Mouse (Mus musculus) kidney, postnatal 36 days (tissue): ENCODE data around the gene 1810009A15Rik.
"Not testable (repeated sequence)": the region's sequence is repeated elsewhere in the genome, so short reads cannot be mapped to it uniquely, and the experiment has no call there.

Source experiments
- DNase-seq, 2 experiments: peaks; one replicate each; pipeline ENCODE4 v3.0.0; 2021 to 2022; ENCODE audit warnings: mixed read lengths in 2 of 2

Gene 1810009A15Rik

DNA sequence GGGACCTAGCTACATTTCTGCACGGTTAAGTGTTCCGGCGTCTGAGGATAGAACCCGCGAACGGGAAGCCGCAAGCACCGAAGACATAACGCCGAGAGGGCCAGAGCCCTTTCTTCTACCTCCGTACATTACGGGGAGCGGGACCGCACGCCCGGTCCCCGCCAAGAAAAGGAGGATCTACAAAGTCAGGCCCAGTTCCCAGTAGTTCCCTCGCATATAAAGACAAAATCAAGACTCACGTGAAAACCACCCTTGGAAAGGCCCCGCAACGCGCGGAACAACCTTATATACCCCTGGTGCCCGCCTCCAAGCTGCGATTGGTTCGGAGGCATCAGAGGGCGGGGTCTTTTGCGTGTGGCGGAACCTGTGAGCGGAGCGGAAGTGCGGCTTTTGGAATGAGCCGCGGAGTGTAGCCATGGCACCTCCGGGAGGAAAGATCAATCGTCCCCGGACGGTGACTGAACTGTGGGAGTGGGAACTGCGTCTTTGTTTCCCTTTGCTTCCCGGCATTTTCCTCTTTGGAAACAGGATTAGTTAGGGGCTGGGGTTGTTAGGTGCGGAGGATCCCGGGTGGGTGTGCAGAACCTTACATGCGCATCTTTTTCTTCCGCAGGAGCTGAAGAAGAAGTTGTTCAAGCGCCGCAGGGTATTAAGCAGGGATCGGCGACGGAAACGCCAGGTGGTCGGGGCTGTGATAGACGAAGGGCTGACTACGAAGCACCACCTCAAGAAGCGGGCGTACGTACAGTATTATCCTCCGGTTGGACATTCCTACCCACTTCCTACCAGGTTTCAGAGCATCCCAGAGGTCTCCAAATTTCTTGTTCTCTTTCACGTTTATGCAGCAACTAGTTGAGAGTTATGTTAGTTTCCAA lies at the start of gene 1810009A15Rik, which contains the start of gene Gm49416:
Gene 1810009A15Rik, plus strand, starts transcription at position 343 of the 875 bp plus-strand sequence.
Gene Gm49416, plus strand, starts transcription at position 416 of the 875 bp plus-strand sequence.
- DNase-seq = peak; percentile 96 to 97

DNA sequence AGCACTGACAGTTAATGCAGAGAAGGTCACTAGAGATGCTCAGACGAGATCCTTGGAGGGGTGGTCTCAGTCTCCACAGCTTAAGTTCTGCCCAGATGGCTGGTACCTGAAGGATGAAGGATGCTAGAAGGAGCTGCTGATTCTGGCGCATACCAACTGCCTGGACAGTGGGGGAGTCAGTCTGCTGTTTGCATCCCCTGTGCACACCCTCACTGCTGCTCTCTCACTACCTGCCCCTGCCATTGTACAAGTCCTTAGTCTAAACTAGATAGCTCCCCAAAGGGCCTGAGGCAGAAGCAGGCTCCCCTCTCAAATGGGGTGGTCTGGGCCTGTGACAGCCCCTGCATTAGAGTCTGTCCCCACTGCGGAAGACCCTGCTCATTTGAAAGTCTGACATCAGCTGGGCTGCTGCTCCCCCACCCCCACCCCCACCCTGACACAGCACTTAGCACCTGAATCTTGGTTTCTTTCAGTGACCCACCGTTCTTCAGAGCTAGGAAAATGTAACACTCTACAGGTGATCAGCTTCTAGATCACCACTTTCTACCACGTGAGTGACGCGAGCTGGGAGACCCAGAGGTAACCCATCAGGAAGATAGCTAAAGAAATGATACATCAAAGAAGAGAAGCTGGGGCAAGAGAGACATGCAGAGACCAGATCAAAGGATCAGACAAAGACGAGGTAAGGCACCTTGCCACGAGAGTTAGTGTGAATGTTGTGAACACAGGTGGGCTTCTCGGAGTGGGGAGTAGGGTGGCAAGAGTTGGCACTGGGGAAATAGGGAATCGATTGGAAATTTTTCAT lies 49.3 kb upstream of the 1810009A15Rik start, which contains the start of gene Gng3:
Gene Gng3, minus strand, starts transcription at position 92 of the 805 bp plus-strand sequence.
- no peak for DNase-seq

DNA sequence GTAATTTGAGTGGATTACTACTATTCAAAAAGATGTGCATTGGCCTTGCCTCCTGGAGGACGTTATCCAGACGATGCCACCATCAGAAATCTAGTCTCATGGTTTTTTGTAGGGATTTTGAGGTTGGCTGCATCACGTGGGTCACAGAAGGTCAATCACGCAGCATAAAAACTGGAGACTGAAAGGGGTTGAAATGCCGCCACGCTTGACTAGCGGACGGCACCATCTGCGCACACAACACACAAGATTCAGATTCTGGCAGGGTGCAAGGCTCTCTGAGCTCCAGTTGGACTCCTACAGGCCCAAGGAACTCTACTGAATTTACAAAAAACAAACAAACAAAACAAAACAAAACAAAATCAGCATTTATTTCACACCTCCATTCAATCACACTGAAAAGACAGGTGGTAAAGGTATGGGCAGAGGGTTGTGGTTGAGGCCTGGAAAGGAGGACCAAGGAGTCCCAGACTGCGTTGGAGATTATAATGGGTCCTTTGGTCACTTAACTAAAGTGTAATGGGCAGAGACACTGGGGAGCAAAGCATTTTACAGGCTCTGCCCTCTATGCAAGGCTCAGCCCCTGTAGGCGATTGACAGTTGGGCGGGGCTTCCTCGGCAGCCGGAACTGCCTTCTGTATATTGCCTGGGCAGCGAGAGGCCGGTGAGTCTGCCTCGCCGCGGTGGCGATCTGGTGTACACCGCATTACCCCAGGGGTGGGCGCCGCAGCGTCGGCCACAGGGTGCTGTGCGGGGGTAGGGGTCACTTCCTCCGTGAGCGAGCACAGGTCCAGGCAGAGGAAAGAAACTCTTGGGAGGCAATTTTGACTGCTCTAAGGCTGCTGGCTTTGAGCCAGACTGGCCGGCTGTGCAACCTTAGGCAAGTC lies 48.5 kb upstream of the 1810009A15Rik start:
- peak; percentile 86 to 91 for DNase-seq

DNA sequence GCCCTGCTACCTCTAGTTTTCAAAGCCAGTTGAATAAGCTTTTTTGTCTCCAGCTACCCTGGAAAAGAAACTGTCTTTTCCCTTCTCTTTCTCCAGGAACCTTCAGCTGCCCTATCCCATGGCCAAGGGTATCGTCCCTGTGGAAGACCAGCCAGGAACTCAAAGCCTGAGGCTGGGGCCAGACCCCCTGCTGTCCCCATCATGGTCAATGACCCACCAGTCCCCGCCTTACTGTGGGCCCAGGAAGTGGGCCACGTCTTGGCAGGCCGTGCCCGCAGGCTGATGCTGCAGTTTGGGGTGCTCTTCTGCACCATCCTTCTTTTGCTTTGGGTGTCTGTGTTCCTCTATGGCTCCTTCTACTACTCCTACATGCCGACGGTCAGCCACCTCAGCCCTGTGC lies 47.6 kb upstream of the 1810009A15Rik start:
- DNase-seq = no peak

DNA sequence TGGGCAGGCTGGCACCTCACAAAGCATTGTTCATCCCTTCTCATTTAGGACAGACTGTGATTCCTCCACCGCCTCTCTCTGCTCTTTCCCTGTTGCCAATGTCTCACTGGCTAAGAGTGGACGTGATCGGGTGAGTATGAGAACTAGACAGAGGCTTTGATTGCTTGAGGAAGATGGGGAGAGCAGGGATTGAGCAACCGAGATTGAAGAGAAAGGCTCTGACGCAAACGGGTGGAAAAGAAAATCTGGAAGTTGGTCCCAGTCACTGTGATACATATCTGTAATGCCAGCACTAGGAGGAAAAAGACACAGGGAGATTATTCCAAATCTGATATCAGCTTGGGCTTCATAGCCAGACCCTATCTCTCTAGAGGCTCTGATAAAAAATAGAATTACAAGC lies 45.7 kb upstream of the 1810009A15Rik start:
- no peak for DNase-seq

DNA sequence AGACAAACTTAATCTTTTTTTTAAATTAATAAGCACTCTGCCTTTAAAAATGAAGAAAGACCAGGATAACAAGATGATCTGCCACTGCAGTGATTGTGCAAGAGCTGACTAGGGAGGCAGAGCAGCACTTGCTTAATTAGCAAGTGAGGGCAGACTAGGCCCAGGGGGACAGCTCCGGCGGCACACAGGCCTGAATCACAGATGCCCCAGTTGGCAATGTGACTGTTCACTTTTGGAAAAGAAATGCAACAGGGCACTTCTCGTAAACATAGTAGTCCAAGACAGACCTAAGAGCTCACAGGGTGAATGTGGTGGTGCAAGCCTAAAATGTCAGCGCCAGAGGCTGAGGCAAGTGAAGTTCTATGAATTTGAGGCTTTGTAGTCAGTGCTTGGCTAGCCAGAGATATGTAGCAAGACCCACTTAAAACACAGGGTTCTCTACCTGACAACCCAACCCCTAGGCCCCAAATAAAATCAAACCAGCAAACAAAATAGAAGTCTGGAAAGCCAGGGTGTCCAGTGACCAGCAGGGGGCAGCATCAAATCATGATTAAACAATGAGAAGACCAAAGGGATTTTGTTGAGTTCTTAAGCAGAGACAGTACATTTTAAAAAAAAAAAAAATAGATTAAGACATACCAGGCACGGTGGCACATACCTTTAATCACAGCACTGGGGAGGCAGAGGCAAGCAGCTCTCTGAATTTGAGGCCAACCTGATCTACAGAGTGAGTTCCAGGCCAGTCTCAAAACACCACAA lies 44.1 kb upstream of the 1810009A15Rik start:
- peak; percentile 80 to 93 for DNase-seq

DNA sequence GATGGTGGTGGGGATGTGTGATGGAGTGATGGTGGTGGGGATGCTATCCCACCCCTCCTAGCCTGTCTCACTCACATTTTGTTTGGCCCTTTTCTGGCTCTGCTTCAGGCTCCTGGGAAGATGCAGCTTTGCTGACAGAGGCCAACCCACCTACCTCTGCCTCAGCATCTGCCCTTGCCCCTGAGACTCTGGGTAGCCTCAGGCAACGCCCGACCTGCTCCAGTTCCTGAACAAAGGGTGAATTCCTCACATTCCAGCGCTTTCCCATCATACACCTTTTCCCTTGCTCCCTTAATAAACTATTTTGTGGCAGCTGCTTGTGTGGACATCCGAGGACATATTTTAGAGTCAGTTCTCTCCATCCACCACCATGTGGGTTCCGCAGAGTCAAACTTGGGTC lies 40.3 kb upstream of the 1810009A15Rik start:
- no peak for DNase-seq

DNA sequence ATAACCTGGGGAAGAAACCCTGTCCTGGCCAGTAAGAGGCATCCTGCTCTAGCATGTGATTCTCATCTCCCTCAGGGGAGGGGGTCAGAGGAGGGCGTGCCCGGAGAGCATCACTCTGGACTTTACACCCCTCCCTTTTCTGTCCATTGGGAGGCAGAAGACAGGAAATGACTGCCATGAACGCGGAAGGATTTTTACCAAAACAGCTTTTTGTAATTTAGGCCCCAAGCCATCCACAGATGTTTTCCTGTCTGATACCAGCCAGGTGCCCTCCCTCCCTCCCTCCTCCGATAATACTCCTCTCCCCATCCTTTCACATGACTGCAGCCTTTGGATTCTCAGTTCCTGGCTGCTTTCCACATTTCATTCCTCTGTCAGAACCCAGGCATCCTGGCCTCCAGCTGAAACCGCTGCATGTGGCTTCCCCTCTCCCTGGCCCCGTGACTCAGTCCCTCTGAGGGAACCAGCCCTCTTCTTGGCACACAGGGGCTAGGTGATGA lies 38.2 kb upstream of the 1810009A15Rik start, which contains the start of gene Lrrn4cl:
Gene Lrrn4cl, plus strand, starts transcription at position 367 of the 500 bp plus-strand sequence.
- peak; percentile 28 to 30 for DNase-seq

DNA sequence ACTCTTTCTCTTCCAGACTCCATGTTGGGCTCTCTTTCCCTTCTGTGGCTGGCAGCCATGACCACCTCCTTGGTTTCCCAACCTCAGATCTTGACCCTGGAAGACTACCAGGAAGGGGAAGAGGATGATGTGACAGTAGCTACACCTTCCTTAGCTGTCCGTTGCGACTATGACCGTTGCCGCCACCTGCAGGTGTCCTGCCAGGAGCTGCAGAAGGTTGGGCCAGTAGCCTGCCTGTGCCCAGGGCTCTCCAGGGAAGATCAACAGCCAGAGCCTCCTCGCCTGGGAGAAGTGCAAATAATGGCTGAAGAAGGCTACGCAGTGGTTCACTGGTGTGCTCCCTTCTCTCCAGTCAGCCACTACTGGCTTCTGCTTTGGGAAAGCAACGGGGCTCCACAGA lies 37.0 kb upstream of the 1810009A15Rik start:
- DNase-seq = peak in 1 of 2 experiments; percentile 25

DNA sequence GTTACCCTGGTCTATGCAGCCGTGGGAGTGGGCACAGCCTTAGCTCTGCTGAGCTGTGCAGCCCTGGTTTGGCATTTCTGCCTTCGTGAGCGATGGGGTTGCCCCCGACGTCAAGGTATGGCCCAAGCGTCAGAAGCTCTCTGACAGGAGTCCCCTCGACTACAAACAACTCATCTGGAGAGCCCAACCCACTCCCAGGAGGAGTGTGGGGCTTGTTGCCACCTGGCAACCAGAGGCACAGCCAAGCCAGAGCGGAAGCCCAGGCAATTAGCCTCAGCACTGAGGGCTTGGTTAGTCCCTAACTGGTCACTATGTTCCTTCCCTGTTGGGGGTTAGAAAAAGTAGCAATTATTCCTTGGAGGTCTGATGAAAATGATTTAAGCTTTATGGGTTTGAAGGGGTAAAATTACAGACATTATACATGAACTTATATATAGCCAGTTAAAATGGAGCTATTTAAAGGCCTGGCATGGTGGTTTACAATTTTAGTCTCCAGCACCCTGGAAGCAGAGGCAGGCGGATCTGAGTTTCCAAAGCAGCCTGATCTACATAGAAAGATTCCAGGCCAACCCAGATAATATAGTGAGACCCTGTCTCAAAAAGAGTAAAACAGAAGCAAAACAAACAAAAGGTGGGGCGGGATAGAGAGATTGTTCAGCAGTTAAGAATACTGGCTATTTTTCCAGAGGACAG lies 36.3 kb upstream of the 1810009A15Rik start:
- no peak for DNase-seq

DNA sequence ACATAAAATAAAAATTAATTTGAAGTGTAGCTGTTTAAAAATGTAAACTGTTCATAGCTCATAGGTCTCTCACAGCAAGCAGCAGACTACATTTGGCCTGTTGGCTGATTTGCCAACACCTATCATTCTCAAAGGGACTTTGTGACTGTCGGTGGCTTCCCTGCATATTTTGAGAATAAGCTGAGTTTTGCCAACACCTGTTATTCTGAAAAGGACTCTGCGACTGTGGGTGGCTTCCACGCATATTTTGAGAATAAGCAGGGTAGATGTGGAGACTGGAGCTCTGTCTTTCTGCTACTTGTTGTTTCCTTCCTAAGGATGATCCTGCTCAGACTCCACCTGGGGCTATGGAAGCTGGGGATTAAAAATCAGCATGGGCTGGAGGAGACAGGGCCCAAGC lies 35.5 kb upstream of the 1810009A15Rik start:
- no peak for DNase-seq

DNA sequence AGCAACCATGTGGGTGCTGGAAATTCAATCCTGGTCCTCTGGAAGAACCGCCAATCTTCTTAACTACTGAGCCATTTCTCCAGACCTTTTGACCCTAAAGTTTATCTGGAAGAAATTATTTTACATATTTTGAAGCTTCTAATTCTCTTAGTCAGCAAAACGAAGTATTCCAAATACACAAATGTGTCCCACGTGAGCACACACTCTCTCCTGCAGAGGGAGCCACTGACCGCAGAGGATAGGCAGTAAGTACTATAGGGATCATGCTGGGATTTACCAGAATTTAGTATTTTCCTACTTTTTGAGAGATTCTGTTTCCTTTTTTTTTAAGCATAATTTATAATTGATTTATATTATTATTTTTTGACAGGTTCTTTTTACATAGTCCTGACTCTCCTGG lies 31.0 kb upstream of the 1810009A15Rik start:
- DNase-seq = peak; percentile 56 to 86

DNA sequence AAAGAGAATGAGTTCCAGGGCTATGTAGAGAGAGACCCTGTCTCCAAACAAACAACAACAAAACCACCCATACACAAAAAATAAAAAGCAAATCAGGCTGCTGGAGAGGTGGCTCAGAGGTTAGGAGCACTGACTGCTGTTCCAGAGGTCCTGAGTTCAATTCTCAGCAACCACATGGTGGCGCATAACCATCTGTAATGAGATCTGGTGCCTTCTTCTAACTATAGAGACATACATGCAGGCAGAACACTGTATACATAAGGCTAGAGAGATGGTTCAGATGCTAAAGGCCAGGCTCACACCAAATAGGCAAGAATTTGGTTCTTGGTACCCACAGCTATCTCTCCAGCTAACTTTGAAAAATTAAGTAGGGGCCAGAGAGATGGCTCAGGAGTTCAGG lies 29.6 kb upstream of the 1810009A15Rik start:
- peak in 1 of 2 experiments; percentile 63 for DNase-seq

DNA sequence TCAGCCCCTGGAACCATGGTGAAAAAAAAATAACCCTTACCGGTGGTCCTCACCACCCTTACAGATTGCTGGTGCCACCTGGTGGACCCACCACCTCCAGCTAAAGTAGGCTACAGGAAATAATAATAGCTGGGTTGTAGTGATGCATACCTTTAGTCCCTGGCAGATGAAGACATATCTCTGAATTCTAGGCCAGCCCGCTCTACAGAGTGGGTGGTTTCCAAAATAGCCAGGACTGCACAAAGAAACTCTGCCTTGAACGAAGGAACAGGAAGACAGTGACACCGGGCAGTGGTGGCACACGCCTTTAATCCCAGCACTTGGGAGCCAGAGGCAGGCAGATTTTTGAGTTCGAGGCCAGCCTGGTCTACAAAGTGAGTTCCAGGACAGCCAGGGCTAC lies 24.4 kb upstream of the 1810009A15Rik start:
- no peak for DNase-seq

DNA sequence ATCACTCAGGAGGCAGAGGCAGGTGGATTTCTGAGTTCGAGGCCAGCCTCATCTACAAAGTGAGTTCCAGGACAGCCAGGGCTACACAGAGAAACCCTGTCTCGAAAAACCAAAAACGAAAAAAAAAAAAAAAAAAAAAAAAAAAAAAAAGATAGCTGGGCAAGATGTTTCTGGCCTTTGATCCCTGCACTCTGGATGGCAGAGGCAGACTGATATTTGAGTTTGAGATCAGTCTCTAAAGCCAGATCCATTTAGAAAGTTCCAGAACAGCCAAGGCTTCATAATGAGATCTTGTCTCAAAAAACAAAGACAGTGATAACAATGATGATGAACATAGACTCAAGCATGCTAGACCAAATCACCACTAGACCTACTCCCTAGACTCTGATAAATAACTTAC lies 18.3 kb upstream of the 1810009A15Rik start:
- DNase-seq = not testable (repeated sequence)

DNA sequence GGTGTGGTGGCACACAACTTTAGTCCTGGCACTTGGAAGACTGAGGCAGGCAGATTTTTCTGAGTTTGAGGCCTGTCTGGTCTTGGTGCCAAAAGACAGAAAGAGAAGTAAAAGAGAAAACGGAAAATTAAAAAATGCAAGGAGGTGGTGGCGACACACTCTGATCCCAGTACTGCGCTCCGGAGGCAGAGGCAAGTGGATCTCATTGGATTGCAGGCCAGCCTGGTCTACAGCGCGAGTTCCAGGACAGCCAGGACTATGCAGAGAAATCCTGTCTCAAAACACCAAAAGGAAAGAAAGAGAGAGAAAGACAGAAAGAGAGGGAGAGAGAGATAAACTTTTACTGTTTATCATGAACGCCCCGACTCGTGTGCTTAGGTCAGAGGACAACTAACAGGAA lies 17.8 kb upstream of the 1810009A15Rik start:
- DNase-seq = no peak

DNA sequence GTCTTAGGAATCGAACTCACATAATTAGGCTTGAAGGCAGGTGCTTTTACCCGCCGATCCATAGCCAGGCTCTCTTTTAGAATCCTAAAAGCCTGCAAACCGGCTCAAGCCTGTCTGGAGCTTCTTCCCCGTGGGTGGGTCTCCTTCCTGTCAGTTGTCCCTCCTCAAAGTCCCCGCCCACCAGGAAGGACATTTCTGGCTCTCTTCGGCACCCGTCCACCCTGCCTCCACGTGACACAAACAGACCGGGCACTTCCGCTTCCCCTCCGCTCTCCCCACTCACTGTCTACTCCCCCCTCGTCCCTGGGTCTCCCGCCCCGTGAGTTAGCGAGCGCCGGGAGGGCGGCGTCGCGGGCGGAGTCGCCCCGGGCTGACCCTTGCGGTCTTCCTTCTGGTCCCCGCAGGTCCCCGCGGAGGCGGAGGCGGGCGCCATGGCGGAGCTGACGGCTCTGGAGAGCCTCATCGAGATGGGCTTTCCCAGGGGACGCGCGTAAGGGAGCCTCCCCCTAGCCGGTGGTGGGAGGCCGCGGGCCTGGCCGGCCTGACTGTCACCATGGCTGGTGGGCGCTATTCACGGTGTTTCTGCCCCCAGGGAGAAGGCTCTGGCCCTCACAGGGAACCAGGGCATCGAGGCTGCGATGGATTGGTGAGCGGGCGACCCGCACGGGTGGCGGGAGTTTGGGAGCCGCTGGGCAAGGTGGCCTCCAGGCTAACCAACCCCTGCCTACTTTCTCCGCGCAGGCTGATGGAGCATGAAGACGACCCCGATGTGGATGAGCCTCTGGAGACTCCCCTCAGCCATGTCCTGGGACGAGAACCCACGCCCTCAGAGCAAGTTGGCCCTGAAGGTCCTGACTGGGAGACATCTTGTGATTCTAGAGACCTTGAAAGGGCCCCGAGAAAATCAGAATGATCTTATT lies 17.1 kb upstream of the 1810009A15Rik start, which contains the start of gene Ubxn1:
Gene Ubxn1, plus strand, starts transcription at position 230 of the 920 bp plus-strand sequence.
- peak; percentile 97 to 98 for DNase-seq

DNA sequence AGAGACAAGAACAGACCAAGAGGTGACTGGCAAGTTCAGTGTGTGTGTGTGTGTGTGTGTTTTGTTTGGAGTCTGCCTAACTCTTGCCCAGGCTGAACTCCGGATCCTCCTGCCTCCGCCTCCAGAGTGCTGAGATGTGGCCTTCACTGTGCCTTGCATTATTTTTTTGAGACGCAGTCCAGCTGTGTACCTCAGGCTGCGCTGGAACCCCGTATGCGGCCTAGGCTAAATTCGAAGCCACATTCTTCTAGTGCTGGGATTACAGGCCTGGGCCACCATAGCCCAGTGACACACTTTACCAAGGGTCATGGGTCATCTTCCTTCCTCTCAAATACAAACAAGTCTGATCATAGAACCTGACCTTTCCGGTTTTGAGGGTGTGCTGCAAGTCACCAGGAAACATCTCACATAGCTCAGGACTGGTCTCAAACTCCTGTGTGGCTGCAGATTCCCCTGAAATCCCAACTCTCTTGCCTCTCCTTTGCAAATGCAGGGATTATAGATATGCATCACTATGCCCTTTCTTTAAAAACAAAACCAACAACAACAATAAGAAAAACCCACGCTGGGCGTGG lies 16.3 kb upstream of the 1810009A15Rik start:
- DNase-seq = peak in 1 of 2 experiments; percentile 47

DNA sequence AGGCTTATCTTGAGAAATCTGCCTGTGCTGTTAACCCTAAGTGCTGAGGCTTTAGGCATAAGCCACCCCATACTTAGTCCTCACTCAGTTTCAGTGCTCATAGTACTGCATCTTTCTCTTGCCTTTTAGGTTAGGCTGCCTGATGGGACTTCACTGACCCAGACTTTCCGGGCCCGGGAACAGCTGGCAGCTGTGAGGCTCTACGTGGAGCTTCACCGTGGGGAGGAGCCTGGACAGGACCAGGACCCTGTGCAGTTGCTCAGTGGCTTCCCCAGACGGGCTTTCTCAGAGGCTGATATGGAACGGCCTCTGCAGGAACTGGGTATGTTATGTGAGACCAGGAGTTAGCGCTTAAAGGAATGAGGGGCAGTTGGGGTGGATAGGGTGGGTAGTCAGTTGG lies 13.6 kb upstream of the 1810009A15Rik start:
- no peak for DNase-seq
